Mouse (Mus musculus): ENCODE data around the gene Gm10277.

- TF ChIP-seq CTCF (IDR thresholded peaks at IDR 0.05; ENCODE audit: borderline replicate concordance, control insufficient read depth, extremely low read depth, insufficient read depth, low read length, poor library complexity) (no peak), POLR2A (IDR thresholded peaks at IDR 0.05; ENCODE audit: control insufficient read depth, extremely low read depth, insufficient read depth, low read length, poor library complexity) (no peak)
These were observed 40.9 kb downstream of the Gm10277 start for GRCm38 (mm10) chr11:77746652-77747051.

Measured in thymus, adult 2 months (tissue).